Mouse (Mus musculus): ENCODE data around the gene Gm156. TPM values are rescaled to one million over a fixed set of nuclear protein-coding genes. Genes with fewer than 3 reads are reported as not detected.

The Gm156 gene
- polyA plus RNA-seq, 1 experiment from 2014 or later: not detected

DNA sequence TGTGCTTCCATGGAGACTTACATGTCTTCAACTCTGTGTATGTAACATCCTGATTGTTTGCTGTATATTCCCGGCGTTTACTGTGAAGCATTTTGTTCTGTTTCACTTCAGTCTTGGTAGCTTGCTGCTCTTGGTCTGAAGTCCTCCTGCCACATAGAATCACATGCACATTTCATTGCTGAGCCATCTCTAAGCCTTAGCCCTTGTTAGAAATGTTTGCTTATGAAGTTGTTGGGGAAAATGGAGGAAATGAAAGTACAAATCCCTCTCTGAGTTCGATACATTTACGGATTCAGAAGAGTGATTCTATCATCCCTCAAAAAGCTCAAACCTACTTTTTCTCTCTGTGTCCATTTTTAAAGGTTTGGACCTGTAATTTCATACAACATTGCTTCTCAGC is 67.0 kb downstream of the Gm156 start, which contains the start of gene Klri1:
Gene Klri1, minus strand, starts transcription at position 101 of the 400 bp plus-strand sequence.
- Histone ChIP-seq H3K4me1 (replicated peaks) (no peaks in the 10 kb centered on the region), H3K27me3 (no peaks in the 10 kb centered on the region), H3K9me3 (replicated peaks) (no peaks in the 10 kb centered on the region), H3K4me3 (no peak within 1 kb of the TSS), H3K4me2 (no peak within 1 kb of the TSS), H3K9ac (no peak within 1 kb of the TSS), H3K36me3 (no peaks in the 10 kb centered on the region), H3K27ac (no peak within 1 kb of the TSS)
- WGBS: 73% methylated on average over 4 of the region's 4 CpGs
- no peak for ATAC-seq (replicated peaks; ENCODE audit: insufficient number of reproducible peaks, insufficient read depth, low FRiP score, low read depth)

Other genes with a start within 250 kb of the Gm156 start
- not detected in 2 replicates for gene Klre1, start 206.4 kb downstream of the Gm156 start, polyA plus RNA-seq (2015; fragmentation: Nextera tagmentation; extraction: Ambion mirVana)
- gene Klrd1, start 192.5 kb downstream of the Gm156 start, polyA plus RNA-seq (2015; fragmentation: Nextera tagmentation; extraction: Ambion mirVana): 0.60 and 1.1 TPM in 2 replicates
- 0.18 and 0.47 TPM in 2 replicates for gene Klrk1, start 160.4 kb downstream of the Gm156 start, polyA plus RNA-seq (2015; fragmentation: Nextera tagmentation; extraction: Ambion mirVana)
- not detected in 2 replicates for gene Klrc3, start 140.9 kb downstream of the Gm156 start, polyA plus RNA-seq (2015; fragmentation: Nextera tagmentation; extraction: Ambion mirVana)
- 0.09 TPM in 1 of 2 replicates, not detected in the other for gene Klrc2, start 123.6 kb downstream of the Gm156 start, polyA plus RNA-seq (2015; fragmentation: Nextera tagmentation; extraction: Ambion mirVana)
- 0.20 and 0.37 TPM in 2 replicates for gene Klrc1, start 105.3 kb downstream of the Gm156 start, polyA plus RNA-seq (2015; fragmentation: Nextera tagmentation; extraction: Ambion mirVana)
- 0.16 TPM in 1 of 2 replicates, not detected in the other for gene Klri1, start 67.1 kb downstream of the Gm156 start, polyA plus RNA-seq (2015; fragmentation: Nextera tagmentation; extraction: Ambion mirVana)
- gene Klri2, start 43.8 kb downstream of the Gm156 start, polyA plus RNA-seq (2015; fragmentation: Nextera tagmentation; extraction: Ambion mirVana): 0.05 TPM in 1 of 2 replicates, not detected in the other
- gene Gm17631, start 78.4 kb upstream of the Gm156 start, polyA plus RNA-seq (2015; fragmentation: Nextera tagmentation; extraction: Ambion mirVana): not detected in 2 replicates
- gene Klra17, start 92.4 kb upstream of the Gm156 start, polyA plus RNA-seq (2015; fragmentation: Nextera tagmentation; extraction: Ambion mirVana): not detected in 2 replicates
- 0.23 TPM in 1 of 2 replicates, not detected in the other for gene Klra5, start 133.4 kb upstream of the Gm156 start, polyA plus RNA-seq (2015; fragmentation: Nextera tagmentation; extraction: Ambion mirVana)
- gene Klra6, start 242.7 kb upstream of the Gm156 start, polyA plus RNA-seq (2015; fragmentation: Nextera tagmentation; extraction: Ambion mirVana): not detected in 2 replicates